Mouse (Mus musculus): Measurements from ENCODE around the gene Gpm6b.

The Gpm6b gene

DNA sequence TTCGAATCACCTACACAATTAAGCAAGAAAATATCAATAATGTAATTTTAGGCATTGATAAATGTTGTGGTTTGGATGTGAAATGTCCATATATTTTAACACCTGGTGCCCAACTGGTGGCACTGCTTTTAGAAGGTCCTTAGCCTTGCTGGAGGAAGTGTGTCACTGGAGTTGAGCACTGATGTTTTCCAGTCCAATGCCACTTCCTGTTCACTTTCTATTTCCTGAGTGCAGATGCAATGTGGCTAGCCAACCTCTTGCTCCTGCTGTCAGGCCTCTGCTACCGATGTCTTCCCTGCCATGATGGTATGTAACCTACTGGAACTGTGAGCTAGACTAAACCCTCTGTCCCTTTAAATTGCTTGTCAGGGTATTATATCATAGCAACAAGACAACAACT lies 65.6 kb downstream of the Gpm6b start:
- no peak for DNase-seq (ENCODE audit: low read depth, low spot score)

DNA sequence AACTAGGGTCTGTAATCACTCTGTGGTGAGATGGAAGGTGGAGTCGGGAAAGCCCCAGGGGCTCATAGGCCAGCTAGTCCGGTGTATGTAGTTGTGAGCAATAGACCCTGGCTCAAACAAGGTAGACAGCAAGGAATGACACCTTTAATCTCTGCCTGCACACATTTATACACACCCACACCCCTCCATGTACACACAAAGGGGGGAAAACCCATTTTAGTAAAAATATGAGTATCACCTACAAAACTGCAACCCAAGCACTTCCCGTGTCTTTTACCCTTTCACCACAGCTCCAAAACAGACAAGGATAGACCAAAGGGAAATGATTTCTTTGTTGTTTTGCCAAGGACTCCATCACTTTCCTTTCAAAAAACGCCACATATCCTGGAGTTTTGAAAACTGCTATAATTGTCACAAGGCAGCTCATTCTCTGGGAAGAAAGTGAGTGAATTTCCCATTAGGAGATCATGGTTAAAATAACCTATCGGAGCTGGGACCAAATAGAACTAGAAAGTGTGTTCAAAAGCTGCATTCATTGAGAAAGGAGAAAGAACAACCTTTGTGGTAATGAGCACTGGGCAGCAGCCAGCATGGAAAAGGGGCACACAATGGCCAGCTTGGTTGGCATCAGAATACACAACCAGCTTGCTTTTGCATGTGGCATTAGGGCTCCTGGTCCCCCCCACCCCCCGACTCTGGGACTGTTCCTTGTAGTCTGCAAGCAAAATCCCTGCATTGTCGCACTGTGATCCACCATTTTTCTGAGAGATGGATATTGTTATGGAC lies 68.9 kb downstream of the Gpm6b start:
- DNase-seq (ENCODE audit: low read depth, low spot score): peak; percentile 77

- peak; percentile 63 for DNase-seq (ENCODE audit: low read depth, low spot score)
These were observed 70.1 kb downstream of the Gpm6b start for GRCm38 (mm10) chrX:166308798-166309197.

GRCm38 (mm10) chrX:166315251-166315650 lies 76.5 kb downstream of the Gpm6b start:
- no peak for DNase-seq (ENCODE audit: low read depth, low spot score)

- peak; percentile 82 for DNase-seq (ENCODE audit: low read depth, low spot score)
These were observed 78.1 kb downstream of the Gpm6b start for GRCm38 (mm10) chrX:166316552-166317375.

- peak; percentile 71 for DNase-seq (ENCODE audit: low read depth, low spot score)
These were observed 78.6 kb downstream of the Gpm6b start for GRCm38 (mm10) chrX:166317376-166317679.

- DNase-seq (ENCODE audit: low read depth, low spot score): peak; percentile 81
These were observed 84.5 kb downstream of the Gpm6b start for GRCm38 (mm10) chrX:166323226-166323625.

DNA sequence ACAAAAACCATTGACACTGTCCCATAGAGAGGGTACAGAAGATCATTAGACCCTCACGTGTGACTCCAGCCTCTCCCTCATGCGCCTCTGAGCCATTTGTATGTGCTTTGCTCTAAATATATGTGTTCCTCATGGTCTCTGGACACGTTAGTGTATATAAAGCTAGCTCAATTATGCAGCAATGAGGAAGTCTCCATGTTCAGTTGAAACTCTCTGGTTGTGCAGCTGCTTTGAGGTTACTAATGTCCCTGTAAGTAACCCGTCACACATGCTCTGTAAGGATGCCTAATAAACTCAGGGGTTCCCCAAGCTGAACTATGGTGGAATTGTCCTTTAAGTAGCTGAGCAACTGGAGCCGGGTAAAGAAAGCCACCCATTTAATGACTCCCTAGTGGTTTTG lies 88.9 kb downstream of the Gpm6b start:
- DNase-seq (ENCODE audit: low read depth, low spot score): no peak

- DNase-seq (ENCODE audit: low read depth, low spot score): no peak
These were observed 89.6 kb downstream of the Gpm6b start for GRCm38 (mm10) chrX:166328219-166328901.

DNA sequence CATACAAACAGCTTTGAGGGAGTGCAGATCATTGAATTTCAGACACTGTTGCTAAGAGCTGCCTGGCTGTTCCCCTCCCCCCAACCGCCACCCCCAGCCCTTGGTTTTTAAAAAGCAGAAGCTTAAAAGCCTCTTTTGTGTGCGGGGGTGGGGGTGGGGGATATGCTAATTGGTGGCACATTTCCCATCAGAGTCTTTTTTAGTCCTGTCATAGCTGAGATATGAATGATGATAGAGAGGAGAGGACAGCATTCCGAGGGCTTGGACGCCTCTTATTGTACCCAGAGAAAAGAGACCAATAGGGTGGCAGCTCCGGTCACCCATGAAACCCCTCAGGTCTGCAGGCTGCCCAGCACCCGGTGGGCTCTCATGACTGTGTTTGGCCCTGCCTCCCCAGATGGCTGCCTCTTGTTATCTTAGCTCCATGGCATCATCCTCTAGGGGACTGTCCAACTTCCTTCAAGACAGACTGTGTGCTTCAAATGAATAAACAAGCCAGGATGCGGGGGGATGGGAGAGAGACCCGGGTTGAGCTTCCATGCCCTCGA lies 90.3 kb downstream of the Gpm6b start:
- peak; percentile 62 for DNase-seq (ENCODE audit: low read depth, low spot score)

DNA sequence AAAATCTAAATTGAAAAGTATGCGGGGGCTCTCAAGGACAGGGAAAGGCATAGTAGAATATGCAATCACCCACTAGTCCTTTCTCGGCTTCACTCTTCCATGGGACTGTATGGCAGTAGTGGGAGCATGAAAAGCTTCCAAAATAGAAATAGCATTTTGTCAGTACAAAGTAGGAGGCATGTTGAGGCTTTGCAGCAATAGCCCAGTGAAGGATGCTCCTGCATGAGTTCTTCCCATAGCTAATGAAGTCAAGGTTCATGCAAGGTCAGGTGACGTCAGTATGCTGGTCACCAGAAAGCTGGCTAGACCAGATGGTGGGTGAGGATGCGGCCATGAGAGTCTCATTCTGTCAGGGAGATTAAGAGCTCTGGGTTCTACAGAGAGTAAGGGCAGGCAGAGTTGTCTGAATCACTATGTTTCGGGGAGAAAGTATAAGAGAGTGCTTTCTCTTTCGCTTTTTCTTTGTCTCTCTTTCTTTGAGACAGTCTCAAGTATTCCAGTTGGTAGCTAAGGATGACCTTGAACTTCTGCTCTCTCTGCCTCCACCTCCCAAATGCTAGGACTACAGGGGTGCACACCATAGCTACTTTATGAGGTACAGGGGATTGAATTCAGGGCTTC lies 95.9 kb downstream of the Gpm6b start:
- peak; percentile 61 for DNase-seq (ENCODE audit: low read depth, low spot score)

DNA sequence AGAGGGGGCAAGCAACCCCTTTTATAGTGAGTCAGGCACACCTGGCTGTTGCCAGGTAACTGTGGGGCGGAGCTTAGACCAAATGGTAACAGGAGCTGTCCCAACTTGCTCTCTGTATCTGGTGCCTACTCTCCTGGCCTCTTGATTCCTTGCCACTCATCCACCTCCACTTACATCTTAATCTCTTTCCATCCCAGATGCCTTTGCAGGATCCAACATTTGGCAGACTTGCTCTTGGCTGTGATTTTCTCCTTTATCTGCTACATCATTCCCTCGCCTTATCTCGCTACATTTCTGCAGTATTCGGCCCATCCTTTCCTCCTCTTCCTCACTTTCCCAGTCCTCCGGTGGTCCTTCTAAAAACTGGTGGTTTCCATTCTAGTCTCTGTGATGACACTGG lies 99.6 kb downstream of the Gpm6b start:
- peak; percentile 53 for DNase-seq (ENCODE audit: low read depth, low spot score)

- peak; percentile 83 for DNase-seq (ENCODE audit: low read depth, low spot score)
These were observed 100.2 kb downstream of the Gpm6b start for GRCm38 (mm10) chrX:166338784-166339520.

DNA sequence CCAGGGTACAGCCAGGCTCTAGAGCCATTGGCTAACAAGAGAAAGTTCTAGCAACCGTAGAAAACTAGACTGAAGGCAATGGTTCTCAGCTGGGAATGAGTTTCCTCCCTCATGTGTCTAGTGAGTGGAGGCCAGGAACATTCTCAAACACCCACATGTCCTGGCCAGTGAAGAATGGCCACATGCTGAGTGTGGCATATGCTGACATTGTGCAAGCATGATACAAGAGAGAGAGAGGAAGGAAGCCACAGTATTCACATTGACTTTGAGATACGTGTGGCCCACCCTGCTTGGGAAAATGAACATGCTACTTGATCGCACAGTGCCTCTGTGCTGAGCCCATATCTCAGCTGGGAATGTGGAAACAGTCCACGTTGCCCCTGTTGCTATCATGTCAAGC lies 101.2 kb downstream of the Gpm6b start:
- peak; percentile 78 for DNase-seq (ENCODE audit: low read depth, low spot score)

- DNase-seq (ENCODE audit: low read depth, low spot score): no peak
These were observed 103.1 kb downstream of the Gpm6b start for GRCm38 (mm10) chrX:166341795-166342194.

DNA sequence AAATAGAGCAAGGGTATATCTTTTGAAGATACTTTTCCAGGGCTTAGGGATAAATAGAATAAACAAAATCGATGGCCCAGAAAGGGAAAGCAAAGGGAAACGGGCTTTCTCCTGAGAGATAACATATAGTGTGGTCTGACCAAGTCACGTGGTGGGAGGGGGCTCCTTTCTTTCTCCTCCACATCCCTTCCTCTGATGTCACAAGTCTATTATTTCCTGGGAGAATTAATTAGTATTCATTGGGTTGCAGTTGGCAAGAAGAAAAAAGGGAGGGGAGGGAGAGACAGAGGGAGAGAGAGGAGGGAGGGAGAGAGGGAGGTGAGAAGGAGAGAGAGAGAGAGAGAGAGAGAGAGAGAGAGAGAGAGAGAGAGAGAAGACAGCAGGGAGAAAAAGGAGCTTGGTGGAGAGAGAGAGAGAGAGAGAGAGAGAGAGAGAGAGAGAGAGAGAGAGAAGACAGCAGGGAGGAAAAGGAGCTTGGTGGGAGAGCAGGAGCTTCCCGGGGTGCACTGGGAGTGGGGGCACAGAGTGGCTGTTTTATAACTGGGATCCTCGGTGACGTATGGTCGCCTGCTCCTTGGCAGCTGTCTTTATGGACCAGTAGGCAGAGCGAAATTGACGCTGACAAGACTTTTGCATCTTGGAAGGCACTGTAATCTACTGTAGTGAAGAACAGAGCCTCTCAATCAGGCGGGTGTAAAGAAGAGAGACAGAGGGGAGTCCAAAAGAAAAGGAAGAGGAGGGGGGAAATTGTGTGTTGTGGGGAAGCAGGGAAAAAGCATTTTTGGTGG lies 105.7 kb downstream of the Gpm6b start:
- DNase-seq (ENCODE audit: low read depth, low spot score): peak; percentile 89

DNA sequence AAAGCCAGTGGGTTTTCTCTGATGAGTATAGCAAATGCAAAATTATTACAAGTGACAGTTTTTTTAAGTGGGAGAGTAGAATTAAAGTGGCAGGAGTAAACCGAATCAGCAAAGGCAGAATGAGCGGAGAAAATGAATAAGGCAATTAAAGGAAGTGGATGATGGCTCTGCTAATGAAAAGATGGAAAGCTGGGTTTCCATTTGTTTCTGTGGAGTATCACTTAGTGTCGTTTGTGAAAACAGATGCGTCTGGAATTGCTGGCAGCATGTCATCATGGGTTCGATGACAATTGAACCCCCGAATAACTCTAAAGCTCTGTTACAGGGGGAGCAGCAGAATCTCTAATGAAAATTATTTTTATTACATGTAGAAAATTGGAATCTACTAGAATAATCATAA lies 109.4 kb downstream of the Gpm6b start:
- no peak for DNase-seq (ENCODE audit: low read depth, low spot score)

DNA sequence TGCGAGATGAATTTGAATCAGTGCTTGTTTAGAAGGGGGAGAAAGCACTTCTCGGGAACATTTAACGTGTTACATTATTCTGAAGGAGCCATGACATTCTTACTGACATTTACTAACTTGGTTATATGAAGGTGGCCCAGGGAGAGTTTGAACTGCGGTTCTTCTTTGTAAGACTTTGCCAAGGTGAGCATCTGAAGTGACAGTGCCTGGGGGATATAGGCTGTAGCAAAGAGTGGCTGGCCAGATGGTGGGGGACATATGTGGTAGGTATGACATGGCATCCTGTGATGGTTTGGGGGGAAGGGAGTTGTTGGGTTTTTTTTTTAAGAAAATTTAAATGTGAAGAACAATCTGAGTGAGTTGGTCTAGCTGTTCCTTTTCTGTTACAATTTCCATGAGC lies 109.9 kb downstream of the Gpm6b start:
- DNase-seq (ENCODE audit: low read depth, low spot score): no peak

DNA sequence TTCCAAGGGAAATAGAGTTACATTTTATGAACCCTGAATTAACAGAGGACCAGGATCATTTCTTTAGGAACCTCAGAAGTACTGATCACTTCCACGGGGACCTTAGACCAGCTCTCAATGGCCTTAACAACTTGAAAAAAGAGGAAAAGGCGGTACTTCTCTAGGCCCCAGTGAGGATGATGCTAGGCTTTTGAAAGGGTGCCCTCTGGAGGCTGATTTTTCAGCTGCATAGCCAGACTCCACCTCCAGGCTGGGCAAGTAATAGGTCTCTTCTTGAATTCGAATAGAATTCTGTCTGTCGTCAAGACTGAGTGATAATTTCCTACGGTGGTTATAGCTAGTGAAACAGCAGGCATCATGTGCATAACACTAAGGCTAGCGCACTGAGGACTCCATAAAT lies 113.1 kb downstream of the Gpm6b start:
- DNase-seq (ENCODE audit: low read depth, low spot score): peak; percentile 84

DNA sequence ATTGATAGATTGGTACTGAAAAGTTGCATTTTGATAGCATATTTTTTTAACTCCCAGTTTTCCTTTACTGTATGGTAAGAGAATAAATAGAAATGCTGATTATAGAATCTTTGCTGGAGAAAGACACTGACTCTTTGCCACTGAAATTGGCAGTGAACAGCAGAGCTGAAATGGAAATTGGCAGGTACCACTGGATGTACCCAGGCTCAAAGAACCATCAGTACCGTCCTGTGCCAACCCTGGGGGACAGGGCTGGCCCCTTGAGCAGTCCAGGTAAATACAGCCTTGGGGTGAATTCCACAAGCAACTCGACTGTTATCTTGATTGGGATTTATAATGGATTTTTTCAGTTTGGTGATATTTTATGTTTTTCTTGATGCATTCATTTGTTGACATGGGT lies 114.7 kb downstream of the Gpm6b start:
- peak; percentile 68 for DNase-seq (ENCODE audit: low read depth, low spot score)

All from brain, adult 2 months (tissue).